Mouse (Mus musculus) heart, adult 10 weeks (tissue): ENCODE measurements around the gene Abcc3. TPM values are rescaled to one million over a fixed set of nuclear protein-coding genes. Genes with fewer than 3 reads are reported as not detected.

Experiments used
- polyA plus RNA-seq: library from polyadenylated mRNA; stranded (reverse); fragments of 350-450 nt; fragmentation: Illumina TruSeq; extraction: RNeasy Lipid Tissue Mini Kit (QIAGEN cat#74804); gene quantifications from one replicate; pipeline ENCODE4 v1.2.3, GENCODE M21; 2014; ENCODE audit warnings: low read depth, low replicate concordance

Gene Abcc3
- polyA plus RNA-seq: 1.2 TPM

DNA sequence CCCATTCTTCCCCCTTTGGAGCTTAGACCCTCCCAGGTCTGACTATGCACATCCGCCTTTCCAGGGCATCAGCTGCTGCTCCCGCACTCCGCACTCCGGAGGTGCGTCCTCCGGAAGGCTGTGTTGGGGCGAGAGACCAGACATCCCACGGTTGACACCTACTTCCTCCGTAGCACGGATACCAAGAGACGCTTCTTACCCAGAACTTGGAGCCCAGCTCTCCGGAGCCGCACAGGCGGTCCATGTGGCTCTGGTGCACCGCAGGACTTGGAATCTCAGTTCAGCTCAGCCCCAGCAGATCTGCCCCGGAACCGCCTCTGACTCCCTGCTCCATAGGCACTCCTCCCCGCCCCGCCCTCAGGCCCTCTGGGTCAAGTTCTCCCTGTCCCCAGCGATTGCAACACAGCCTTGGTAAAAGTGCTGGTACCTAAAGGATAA is at the start of gene Abcc3:
Abcc3 (minus strand) TSS at position 326 of the 438 bp plus-strand sequence.

DNA sequence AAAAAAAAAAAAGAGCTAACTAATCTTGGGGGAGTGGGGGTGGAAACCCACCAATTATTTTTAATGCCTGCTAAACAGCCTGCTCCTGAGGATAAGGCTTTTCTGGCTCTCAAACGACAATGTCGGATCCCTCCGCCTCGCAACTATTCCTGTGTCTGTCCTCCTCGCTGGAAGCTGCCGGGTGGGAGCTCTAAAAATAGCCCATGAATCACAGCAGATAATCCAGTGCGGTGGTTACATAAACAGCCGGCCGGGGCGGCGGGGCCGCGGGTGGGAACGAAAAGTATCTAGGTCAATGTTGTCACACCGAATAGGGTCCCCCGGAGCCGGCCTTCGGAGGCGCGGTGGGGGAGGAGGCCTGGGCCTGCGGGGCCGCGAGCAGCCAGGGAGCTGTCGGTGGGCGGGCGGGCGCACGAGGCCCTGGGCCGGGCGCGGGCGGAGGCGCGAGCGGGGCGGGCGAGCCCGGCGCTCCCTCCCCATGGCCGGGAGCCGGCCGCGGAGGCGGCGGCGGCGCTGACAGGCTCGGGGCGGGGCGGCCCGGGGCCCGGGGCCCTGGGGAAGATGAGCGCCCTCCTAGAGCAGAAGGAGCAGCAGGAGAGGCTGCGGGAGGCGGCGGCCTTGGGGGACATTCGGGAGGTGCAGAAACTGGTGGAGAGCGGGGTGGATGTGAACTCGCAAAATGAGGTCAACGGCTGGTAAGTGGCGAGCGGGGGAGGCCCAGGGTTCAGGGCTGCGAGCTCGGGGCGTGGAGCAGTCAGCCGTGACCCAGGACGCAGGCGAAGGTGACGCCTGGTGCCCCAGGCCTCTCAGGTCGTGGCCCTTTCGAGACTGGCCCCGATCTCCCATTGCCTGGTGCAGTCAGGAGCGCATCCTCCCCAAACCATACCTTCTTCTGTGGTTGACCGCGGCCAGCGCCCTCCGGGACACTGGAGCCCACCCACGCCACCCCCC is 64.8 kb downstream of the Abcc3 start, which contains the start of gene Ankrd40:
Ankrd40 (plus strand) TSS at position 309 of the 951 bp plus-strand sequence.

DNA sequence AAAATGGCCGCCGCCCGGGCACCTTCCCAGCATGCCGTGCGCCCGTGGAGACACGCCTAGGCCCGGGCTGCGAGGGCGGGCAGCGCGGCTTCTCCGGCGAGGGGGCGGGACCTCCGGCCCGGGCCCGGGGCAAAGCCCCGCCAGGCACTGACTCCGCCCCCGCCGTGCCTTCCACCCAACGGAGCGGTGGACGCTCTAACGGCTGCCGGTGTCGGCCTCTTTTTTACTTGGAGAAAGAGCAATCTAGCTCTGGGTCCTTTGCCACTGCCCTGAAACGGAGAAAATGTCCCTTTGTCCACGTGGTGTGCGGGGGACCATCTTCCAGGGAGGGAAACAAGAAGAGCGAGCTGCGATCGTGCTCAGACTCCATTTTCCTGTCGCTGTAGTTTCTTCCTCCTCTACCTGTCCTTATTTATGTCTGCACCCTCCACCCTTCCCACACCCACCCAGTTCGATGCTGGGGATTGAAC is 70.8 kb downstream of the Abcc3 start, which contains the start of gene Luc7l3:
Luc7l3 (minus strand) TSS at position 58 of the 470 bp plus-strand sequence.

Other genes with a start within 250 kb of the Abcc3 start
- 50.0 TPM for gene Tob1, start 181.5 kb downstream of the Abcc3 start, polyA plus RNA-seq
- gene Wfikkn2, start 147.0 kb downstream of the Abcc3 start, polyA plus RNA-seq: 6.1 TPM
- gene Gm21885, start 111.1 kb downstream of the Abcc3 start, polyA plus RNA-seq: not detected
- gene Luc7l3, start 71.0 kb downstream of the Abcc3 start, polyA plus RNA-seq: 70.5 TPM
- gene Ankrd40, start 65.0 kb downstream of the Abcc3 start, polyA plus RNA-seq: 316 TPM
- 28.5 TPM for gene Cacna1g, start 81.2 kb upstream of the Abcc3 start, polyA plus RNA-seq
- gene Spata20, start 93.2 kb upstream of the Abcc3 start, polyA plus RNA-seq: 0.21 TPM
- 22.0 TPM for gene Epn3, start 107.0 kb upstream of the Abcc3 start, polyA plus RNA-seq
- gene Mycbpap, start 128.7 kb upstream of the Abcc3 start, polyA plus RNA-seq: 0.42 TPM
- gene Rsad1, start 156.3 kb upstream of the Abcc3 start, polyA plus RNA-seq: 8.5 TPM
- gene Chad, start 172.1 kb upstream of the Abcc3 start, polyA plus RNA-seq: 3.3 TPM
- gene Acsf2, start 208.9 kb upstream of the Abcc3 start, polyA plus RNA-seq: 24.4 TPM
- 32.7 TPM for gene Lrrc59, start 236.8 kb upstream of the Abcc3 start, polyA plus RNA-seq